Mouse (Mus musculus): ENCODE data around the gene Cdkal1.

The Cdkal1 gene

GRCm38 (mm10) chr13:29196798-29197498, 658.5 kb downstream of the Cdkal1 start:
- in situ Hi-C loops (cut with MseI, MboI): no loop called here

GRCm38 (mm10) chr13:29195722-29196121, 659.8 kb downstream of the Cdkal1 start:
- in situ Hi-C loops (cut with MseI, MboI): no loop called here

- in situ Hi-C loops (cut with MseI, MboI): no loop called here
Measured at GRCm38 (mm10) chr13:29194946-29195345, 660.5 kb downstream of the Cdkal1 start.

- in situ Hi-C loops (cut with MseI, MboI): no loop called here
Measured at GRCm38 (mm10) chr13:29192697-29193096, 662.8 kb downstream of the Cdkal1 start.

GRCm38 (mm10) chr13:29190548-29190947, 664.9 kb downstream of the Cdkal1 start:
- in situ Hi-C loops (cut with MseI, MboI): no loop called here

GRCm38 (mm10) chr13:29186748-29187147, 668.7 kb downstream of the Cdkal1 start:
- in situ Hi-C loops (cut with MseI, MboI): no loop called here

- in situ Hi-C loops (cut with MseI, MboI): no loop called here
Measured at GRCm38 (mm10) chr13:29185545-29185944, 669.9 kb downstream of the Cdkal1 start.

- in situ Hi-C loops (cut with MseI, MboI): no loop called here
Measured at GRCm38 (mm10) chr13:29184545-29184944, 670.9 kb downstream of the Cdkal1 start.

GRCm38 (mm10) chr13:29179861-29180260, 675.6 kb downstream of the Cdkal1 start:
- in situ Hi-C loops (cut with MseI, MboI): no loop called here

GRCm38 (mm10) chr13:29179260-29179659, 676.2 kb downstream of the Cdkal1 start:
- in situ Hi-C loops (cut with MseI, MboI): no loop called here

- in situ Hi-C loops (cut with MseI, MboI): no loop called here
Measured at GRCm38 (mm10) chr13:29177889-29178486, 677.5 kb downstream of the Cdkal1 start.

- in situ Hi-C loops (cut with MseI, MboI): no loop called here
Measured at GRCm38 (mm10) chr13:29169356-29169755, 686.1 kb downstream of the Cdkal1 start.

GRCm38 (mm10) chr13:29164845-29165524, 690.5 kb downstream of the Cdkal1 start:
- in situ Hi-C loops (cut with MseI, MboI): no loop called here

- in situ Hi-C loops (cut with MseI, MboI): no loop called here
Measured at GRCm38 (mm10) chr13:29162867-29163514, 692.5 kb downstream of the Cdkal1 start.

GRCm38 (mm10) chr13:29162444-29162843, 693.0 kb downstream of the Cdkal1 start:
- in situ Hi-C loops (cut with MseI, MboI): no loop called here

- in situ Hi-C loops (cut with MseI, MboI): no loop called here
Measured at GRCm38 (mm10) chr13:29161436-29161835, 694.0 kb downstream of the Cdkal1 start.

GRCm38 (mm10) chr13:29156703-29157102, 698.8 kb downstream of the Cdkal1 start:
- in situ Hi-C loops (cut with MseI, MboI): no loop called here

- in situ Hi-C loops (cut with MseI, MboI): no loop called here
Measured at GRCm38 (mm10) chr13:29155297-29155696, 700.2 kb downstream of the Cdkal1 start.

- in situ Hi-C loops (cut with MseI, MboI): no loop called here
Measured at GRCm38 (mm10) chr13:29150120-29150519, 705.4 kb downstream of the Cdkal1 start.

GRCm38 (mm10) chr13:29149404-29149803, 706.1 kb downstream of the Cdkal1 start:
- in situ Hi-C loops (cut with MseI, MboI): no loop called here

GRCm38 (mm10) chr13:29148616-29149015, 706.9 kb downstream of the Cdkal1 start:
- in situ Hi-C loops (cut with MseI, MboI): no loop called here

Measured in mouse trophoblast stem cell (cell line).